Mouse (Mus musculus): ENCODE data around the gene Iba57.
A peak's percentile ranks its signal among the peaks of the same experiment; 100 is the strongest.
"Not testable (repeated sequence)": the region's sequence is repeated elsewhere in the genome, so short reads cannot be mapped to it uniquely, and the experiment has no call there.

Gene Iba57

GRCm38 (mm10) chr11:59163255-59164236 is at the start of gene Iba57:
Gene Iba57, minus strand, starts transcription at chr11:59163739.
- DNase-seq (ENCODE audit: low spot score in 2 of 2): peak; percentile 91 to 98

GRCm38 (mm10) chr11:59212892-59213494 is 49.5 kb upstream of the Iba57 start:
- DNase-seq (ENCODE audit: low spot score in 2 of 2): no peak

- DNase-seq (ENCODE audit: low spot score in 2 of 2): not testable (repeated sequence)
These were observed 48.8 kb upstream of the Iba57 start for GRCm38 (mm10) chr11:59212320-59212719.

GRCm38 (mm10) chr11:59211561-59211960 is 48.0 kb upstream of the Iba57 start:
- DNase-seq (ENCODE audit: low spot score in 2 of 2): not testable (repeated sequence)

GRCm38 (mm10) chr11:59210020-59210419 is 46.5 kb upstream of the Iba57 start:
- DNase-seq (ENCODE audit: low spot score in 2 of 2): no peak

- no peak for DNase-seq (ENCODE audit: low spot score in 2 of 2)
These were observed 46.0 kb upstream of the Iba57 start for GRCm38 (mm10) chr11:59209580-59209979.

- DNase-seq (ENCODE audit: low spot score in 2 of 2): peak; percentile 56 to 65
These were observed 45.5 kb upstream of the Iba57 start for GRCm38 (mm10) chr11:59209003-59209441.

GRCm38 (mm10) chr11:59208153-59208831 is 44.8 kb upstream of the Iba57 start, which contains the start of gene 2310033P09Rik:
Gene 2310033P09Rik, plus strand, starts transcription at chr11:59208321.
- peak; percentile 85 to 91 for DNase-seq (ENCODE audit: low spot score in 2 of 2)

GRCm38 (mm10) chr11:59202081-59202995 is 38.8 kb upstream of the Iba57 start, which contains the start of gene Mrpl55:
Gene Mrpl55, plus strand, starts transcription at chr11:59202486.
- peak; percentile 89 to 93 for DNase-seq (ENCODE audit: low spot score in 2 of 2)

GRCm38 (mm10) chr11:59201216-59202002 is 37.9 kb upstream of the Iba57 start:
- no peak for DNase-seq (ENCODE audit: low spot score in 2 of 2)

GRCm38 (mm10) chr11:59196230-59196629 is 32.7 kb upstream of the Iba57 start:
- no peak for DNase-seq (ENCODE audit: low spot score in 2 of 2)

GRCm38 (mm10) chr11:59192059-59192386 is 28.5 kb upstream of the Iba57 start, which contains the start of gene Guk1:
Gene Guk1, minus strand, starts transcription at chr11:59192212.
- no peak for DNase-seq (ENCODE audit: low spot score in 2 of 2)

- peak; percentile 84 to 91 for DNase-seq (ENCODE audit: low spot score in 2 of 2)
These were observed 27.9 kb upstream of the Iba57 start for GRCm38 (mm10) chr11:59191231-59192058.

GRCm38 (mm10) chr11:59187706-59188105 is 24.2 kb upstream of the Iba57 start:
- no peak for DNase-seq (ENCODE audit: low spot score in 2 of 2)

GRCm38 (mm10) chr11:59185490-59185889 is 22.0 kb upstream of the Iba57 start:
- DNase-seq (ENCODE audit: low spot score in 2 of 2): no peak

GRCm38 (mm10) chr11:59183821-59184220 is 20.3 kb upstream of the Iba57 start:
- DNase-seq (ENCODE audit: low spot score in 2 of 2): peak; percentile 46 to 57

GRCm38 (mm10) chr11:59182864-59183331 is 19.4 kb upstream of the Iba57 start, which contains the start of gene Gjc2:
Gene Gjc2, minus strand, starts transcription at chr11:59183213.
- DNase-seq (ENCODE audit: low spot score in 2 of 2): peak; percentile 52 to 63

- DNase-seq (ENCODE audit: low spot score in 2 of 2): no peak
These were observed 13.4 kb upstream of the Iba57 start for GRCm38 (mm10) chr11:59176921-59177320.

- no peak for DNase-seq (ENCODE audit: low spot score in 2 of 2)
These were observed 12.9 kb upstream of the Iba57 start for GRCm38 (mm10) chr11:59176475-59176874.

Measured in urinary bladder, postnatal 36 days (tissue).